In the genomic region with DNA sequence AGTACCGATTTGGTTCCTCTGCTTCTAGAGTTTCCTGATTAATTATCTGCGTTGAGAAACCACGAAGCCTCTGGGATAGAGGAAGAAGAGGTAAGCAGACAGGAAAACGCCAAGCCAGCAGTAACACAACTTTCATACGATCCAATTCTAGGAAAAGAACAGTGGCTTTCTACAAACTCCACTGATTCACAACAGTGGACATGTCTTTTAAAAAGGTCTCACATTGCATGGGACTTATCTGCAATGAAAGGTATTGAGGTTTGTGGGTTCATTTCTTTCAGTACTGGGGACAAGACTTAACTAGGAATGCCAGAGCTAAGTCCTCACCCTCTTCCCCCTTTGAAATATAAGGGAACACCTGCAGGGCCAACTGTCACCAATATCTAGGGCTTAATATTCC, we compare ENCODE assay signal across 8 mouse cellular contexts. TPM values are rescaled to one million over a fixed set of nuclear protein-coding genes. Genes with fewer than 3 reads are reported as not detected.
A peak's percentile ranks its signal among the peaks of the same experiment; 100 is the strongest.
DNase-seq lines count a peak whose midpoint lies in the region; ATAC-seq and TF ChIP-seq lines count a peak whose summit lies in the region.

No protein-coding gene starts in this region.

- 66% methylated on average over 5 of the region's 5 CpGs for WGBS in kidney, embryonic 16.5 days
- WGBS in embryonic facial prominence, embryonic 10.5 days, result 79% methylated on average over 5 of the region's 5 CpGs
- WGBS in intestine, embryonic 14.5 days, result 80% methylated on average over 5 of the region's 5 CpGs
- WGBS in midbrain, postnatal 0 days, result 86% methylated on average over 5 of the region's 5 CpGs
- WGBS in cerebellum, adult 2 months, result 85% methylated on average over 5 of the region's 5 CpGs

- H3K36me3 ChIP-seq in kidney, embryonic 16.5 days (ENCODE audit: insufficient read depth, low read length), result peaks cover 9% of the 10 kb centered on the region; the same call in 1 of the 2 replicates
- H3K36me3 ChIP-seq in embryonic facial prominence, embryonic 10.5 days (replicated peaks), result peaks cover 10% of the 10 kb centered on the region
- peaks cover 11% of the 10 kb centered on the region; the same call in 1 of the 2 replicates for H3K36me3 ChIP-seq in intestine, embryonic 14.5 days (ENCODE audit: control insufficient read depth, insufficient read depth, low read length)
- peaks cover 29% of the 10 kb centered on the region for H3K36me3 ChIP-seq in midbrain, postnatal 0 days (ENCODE audit: insufficient read depth, low read length)

- peak overlapping the region; percentile 83 for H3K4me3 ChIP-seq in kidney, embryonic 16.5 days (ENCODE audit: low read length)
- H3K4me3 ChIP-seq in embryonic facial prominence, embryonic 10.5 days, result peak overlapping the region; percentile 68
- peak overlapping the region; percentile 61 for H3K4me3 ChIP-seq in intestine, embryonic 14.5 days (ENCODE audit: low read depth, low read length)
- peak overlapping the region; percentile 71 for H3K4me3 ChIP-seq in midbrain, postnatal 0 days (ENCODE audit: low read depth, low read length)
- H3K4me3 ChIP-seq in cerebellum, adult 2 months (replicated peaks; ENCODE audit: insufficient read depth, low read depth, low read length), result no peak overlapping the region

- peak overlapping the region; percentile 95; the same call in 1 of the 2 replicates for H3K9ac ChIP-seq in kidney, embryonic 16.5 days (replicated peaks; ENCODE audit: low read length)
- H3K9ac ChIP-seq in intestine, embryonic 14.5 days (ENCODE audit: low read length), result peak overlapping the region; percentile 80; the same call in 1 of the 2 replicates
- H3K9ac ChIP-seq in midbrain, postnatal 0 days (replicated peaks; ENCODE audit: low read length, poor library complexity, severe bottlenecking), result peak overlapping the region; percentile 76

- ATAC-seq in kidney, embryonic 16.5 days (ENCODE audit: low FRiP score, low TSS enrichment), result no peak
- ATAC-seq in intestine, embryonic 14.5 days (replicated peaks; ENCODE audit: low FRiP score, low TSS enrichment, low read depth), result no peak
- no peak for ATAC-seq in midbrain, postnatal 0 days (ENCODE audit: low FRiP score)

- no peak overlapping the region for H3K27ac ChIP-seq in kidney, embryonic 16.5 days (ENCODE audit: low read length)
- no peak overlapping the region for H3K27ac ChIP-seq in embryonic facial prominence, embryonic 10.5 days (replicated peaks)
- H3K27ac ChIP-seq in intestine, embryonic 14.5 days (ENCODE audit: low read depth), result no peak overlapping the region
- no peak overlapping the region for H3K27ac ChIP-seq in midbrain, postnatal 0 days (ENCODE audit: low read depth, low read length)
- H3K27ac ChIP-seq in cerebellum, adult 2 months (ENCODE audit: insufficient read depth, low read length), result no peak overlapping the region

- H3K4me1 ChIP-seq in kidney, embryonic 16.5 days (ENCODE audit: insufficient read depth, low read length), result peaks cover 12% of the 10 kb centered on the region; the same call in 1 of the 2 replicates
- peaks cover 7% of the 10 kb centered on the region for H3K4me1 ChIP-seq in embryonic facial prominence, embryonic 10.5 days
- H3K4me1 ChIP-seq in intestine, embryonic 14.5 days (replicated peaks; ENCODE audit: control insufficient read depth, insufficient read depth, low read length), result peaks cover 6% of the 10 kb centered on the region; the same call in 1 of the 2 replicates
- no peaks in the 10 kb centered on the region for H3K4me1 ChIP-seq in midbrain, postnatal 0 days (ENCODE audit: insufficient read depth, low read length)
- no peaks in the 10 kb centered on the region for H3K4me1 ChIP-seq in cerebellum, adult 2 months (ENCODE audit: control insufficient read depth, insufficient read depth, low read length)

- TF ChIP-seq POLR2A in cerebellum, adult 2 months (IDR thresholded peaks at IDR 0.05; ENCODE audit: borderline replicate concordance, insufficient read depth, low read length), result no peak

- no peaks in the 10 kb centered on the region for H3K27me3 ChIP-seq in kidney, embryonic 16.5 days (ENCODE audit: insufficient read depth, low read length)
- H3K27me3 ChIP-seq in embryonic facial prominence, embryonic 10.5 days (replicated peaks; ENCODE audit: low read depth, poor library complexity, severe bottlenecking), result no peaks in the 10 kb centered on the region
- no peaks in the 10 kb centered on the region for H3K27me3 ChIP-seq in intestine, embryonic 14.5 days (replicated peaks; ENCODE audit: control insufficient read depth, insufficient read depth, low read length)
- no peaks in the 10 kb centered on the region for H3K27me3 ChIP-seq in midbrain, postnatal 0 days (ENCODE audit: insufficient read depth, low read length)
- no peaks in the 10 kb centered on the region for H3K27me3 ChIP-seq in cerebellum, adult 2 months (ENCODE audit: control insufficient read depth, insufficient read depth, low read length)

- peak overlapping the region; percentile 87 for H3K4me2 ChIP-seq in kidney, embryonic 16.5 days (replicated peaks; ENCODE audit: low read depth, low read length)
- peak overlapping the region; percentile 77 for H3K4me2 ChIP-seq in intestine, embryonic 14.5 days (ENCODE audit: low read length)
- peak overlapping the region; percentile 76 for H3K4me2 ChIP-seq in midbrain, postnatal 0 days (ENCODE audit: low read depth, low read length, poor library complexity, severe bottlenecking)

- no peak for TF ChIP-seq CTCF in midbrain, postnatal 0 days (IDR thresholded peaks at IDR 0.05)
- TF ChIP-seq CTCF in cerebellum, adult 2 months (IDR thresholded peaks at IDR 0.05; ENCODE audit: borderline replicate concordance, insufficient read depth, low read depth, low read length), result no peak

- DNase-seq in kidney, adult 9 months, result no peak
- no peak for DNase-seq in embryonic facial prominence, embryonic 10.5 days (ENCODE audit: low spot score)
- DNase-seq in intestine, embryonic 14.5 days (ENCODE audit: low spot score), result no peak
- no peak for DNase-seq in midbrain, postnatal 0 days (ENCODE audit: low spot score)
- no peak for DNase-seq in yolk sac, embryonic 10.5 days (ENCODE audit: low spot score)
- no peak for DNase-seq in embryo, embryonic 10 days (ENCODE audit: low spot score)
- DNase-seq in cerebellum, adult 2 months, result no peak

- H3K9me3 ChIP-seq in kidney, embryonic 16.5 days (ENCODE audit: low read length), result no peaks in the 10 kb centered on the region
- H3K9me3 ChIP-seq in embryonic facial prominence, embryonic 10.5 days, result no peaks in the 10 kb centered on the region
- no peaks in the 10 kb centered on the region for H3K9me3 ChIP-seq in intestine, embryonic 14.5 days (ENCODE audit: control insufficient read depth, low read length)
- no peaks in the 10 kb centered on the region for H3K9me3 ChIP-seq in midbrain, postnatal 0 days (ENCODE audit: low read length)

RNA-seq across cellular contexts. Expression of a gene that starts 1.0 kb away (rescaled TPM):
- polyA plus RNA-seq in kidney, embryonic 16.5 days (2015; fragmentation: Nextera tagmentation; extraction: Ambion mirVana), result 158 and 163 TPM in 2 replicates
- 60.2 and 64.8 TPM in 2 replicates for polyA plus RNA-seq in embryonic facial prominence, embryonic 10.5 days (2016; fragmentation: Nextera tagmentation; extraction: Ambion mirVana)
- 170 and 178 TPM in 2 replicates for polyA plus RNA-seq in intestine, embryonic 14.5 days (2014; fragmentation: Nextera tagmentation; extraction: Ambion mirVana)
- total RNA-seq in midbrain, postnatal 0 days (2014; rRNA removed), result 138 and 155 TPM in 2 replicates
- 235 and 243 TPM in 2 replicates for polyA plus RNA-seq in midbrain, postnatal 0 days (2015; fragmentation: Nextera tagmentation; extraction: Ambion mirVana)
- polyA plus RNA-seq in cerebellum, adult 2 months (2012; rRNA removed), result 170 and 175 TPM in 2 replicates

RNA-seq across cellular contexts. Expression of a gene that starts 1.6 kb away (rescaled TPM):
- 14.6 and 14.7 TPM in 2 replicates for polyA plus RNA-seq in kidney, embryonic 16.5 days (2015; fragmentation: Nextera tagmentation; extraction: Ambion mirVana)
- 9.9 and 12.2 TPM in 2 replicates for polyA plus RNA-seq in embryonic facial prominence, embryonic 10.5 days (2016; fragmentation: Nextera tagmentation; extraction: Ambion mirVana)
- 12.2 and 12.3 TPM in 2 replicates for polyA plus RNA-seq in intestine, embryonic 14.5 days (2014; fragmentation: Nextera tagmentation; extraction: Ambion mirVana)
- 43.8 and 44.9 TPM in 2 replicates for total RNA-seq in midbrain, postnatal 0 days (2014; rRNA removed)
- 32.3 and 33.0 TPM in 2 replicates for polyA plus RNA-seq in midbrain, postnatal 0 days (2015; fragmentation: Nextera tagmentation; extraction: Ambion mirVana)
- polyA plus RNA-seq in cerebellum, adult 2 months (2012; rRNA removed), result 45.1 and 49.6 TPM in 2 replicates

RNA-seq across cellular contexts. Expression of a gene that starts 7.5 kb away (rescaled TPM):
- polyA plus RNA-seq in kidney, embryonic 16.5 days (2015; fragmentation: Nextera tagmentation; extraction: Ambion mirVana), result 36.0 and 38.7 TPM in 2 replicates
- 64.6 and 71.3 TPM in 2 replicates for polyA plus RNA-seq in embryonic facial prominence, embryonic 10.5 days (2016; fragmentation: Nextera tagmentation; extraction: Ambion mirVana)
- 31.2 and 32.4 TPM in 2 replicates for polyA plus RNA-seq in intestine, embryonic 14.5 days (2014; fragmentation: Nextera tagmentation; extraction: Ambion mirVana)
- 39.5 and 44.8 TPM in 2 replicates for total RNA-seq in midbrain, postnatal 0 days (2014; rRNA removed)
- polyA plus RNA-seq in midbrain, postnatal 0 days (2015; fragmentation: Nextera tagmentation; extraction: Ambion mirVana), result 6.7 and 7.8 TPM in 2 replicates
- 21.7 and 23.4 TPM in 2 replicates for polyA plus RNA-seq in cerebellum, adult 2 months (2012; rRNA removed)

RNA-seq across cellular contexts. Expression of a gene that starts 59.0 kb away (rescaled TPM):
- not detected in 2 replicates for polyA plus RNA-seq in kidney, embryonic 16.5 days (2015; fragmentation: Nextera tagmentation; extraction: Ambion mirVana)
- not detected in 2 replicates for polyA plus RNA-seq in embryonic facial prominence, embryonic 10.5 days (2016; fragmentation: Nextera tagmentation; extraction: Ambion mirVana)
- polyA plus RNA-seq in intestine, embryonic 14.5 days (2014; fragmentation: Nextera tagmentation; extraction: Ambion mirVana), result not detected in 2 replicates
- not detected in 2 replicates for total RNA-seq in midbrain, postnatal 0 days (2014; rRNA removed)
- polyA plus RNA-seq in midbrain, postnatal 0 days (2015; fragmentation: Nextera tagmentation; extraction: Ambion mirVana), result not detected in 2 replicates
- polyA plus RNA-seq in cerebellum, adult 2 months (2012; rRNA removed), result not detected in 2 replicates
